Mouse (Mus musculus) heart, adult 8-10 months (tissue): ENCODE measurements around the gene Gm20388. TPM values are rescaled to one million over a fixed set of nuclear protein-coding genes. Genes with fewer than 3 reads are reported as not detected.
A peak's percentile ranks its signal among the peaks of the same experiment; 100 is the strongest.
"Not testable (repeated sequence)": the region's sequence is repeated elsewhere in the genome, so short reads cannot be mapped to it uniquely, and the experiment has no call there.

Source experiments
- DNase-seq: peaks from one replicate; pipeline ENCODE4 v3.0.0; 2022; ENCODE audit warnings: low spot score
- total RNA-seq, 4 experiments: library from RNA; stranded (reverse); gene quantifications; 2 replicates each; pipeline ENCODE4 v1.2.4; 2022

The Gm20388 gene
- total RNA-seq, 4 experiments from 2014 or later: 4.2 to 6.7 TPM; not detected in 2

DNA sequence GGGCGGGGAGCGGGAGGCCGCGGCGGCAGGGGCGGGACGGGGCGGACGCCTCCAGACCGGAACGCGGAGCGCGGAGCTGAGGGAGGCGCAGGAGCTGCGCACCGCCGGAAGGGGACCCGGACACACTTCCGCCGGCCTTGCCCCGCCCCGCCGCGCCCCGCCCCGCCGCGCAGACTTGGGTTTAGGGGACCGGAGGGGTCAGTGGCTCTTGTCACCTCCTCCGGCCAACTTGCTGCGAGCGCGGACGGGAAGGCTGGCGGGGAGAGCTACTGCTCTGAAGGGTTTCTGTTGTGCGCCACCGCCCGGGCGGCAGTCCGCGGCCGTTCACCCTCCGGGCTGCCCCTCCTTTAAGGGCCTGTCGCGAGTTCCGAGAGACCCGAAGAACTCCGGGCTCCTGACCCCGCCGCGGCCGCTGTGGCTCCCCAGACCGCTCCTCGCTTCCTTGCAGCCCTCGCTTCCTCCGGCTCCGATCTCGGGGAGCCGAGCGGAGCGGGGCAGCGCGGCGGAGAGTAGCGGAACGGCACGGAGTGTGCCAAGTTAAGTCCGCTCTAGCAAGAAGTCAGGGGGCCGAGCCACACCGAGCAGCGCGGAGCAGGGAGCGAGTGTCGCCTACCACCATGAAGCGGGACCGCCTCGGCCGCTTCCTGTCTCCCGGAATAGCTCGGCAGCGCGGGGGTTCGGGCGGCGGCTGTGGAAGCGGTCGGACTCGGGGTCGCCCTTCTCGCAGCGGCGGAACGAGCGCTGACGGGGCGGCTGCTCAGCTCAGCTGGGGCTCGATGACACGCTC lies 3343.7 kb downstream of the Gm20388 start, which contains the start of the genes Zfp276 and Vps9d1:
Gene Zfp276, plus strand, starts transcription at position 97 of the 787 bp plus-strand sequence.
Gene Vps9d1, minus strand, starts transcription at position 250 of the 787 bp plus-strand sequence.
- DNase-seq: peak; percentile 73

DNA sequence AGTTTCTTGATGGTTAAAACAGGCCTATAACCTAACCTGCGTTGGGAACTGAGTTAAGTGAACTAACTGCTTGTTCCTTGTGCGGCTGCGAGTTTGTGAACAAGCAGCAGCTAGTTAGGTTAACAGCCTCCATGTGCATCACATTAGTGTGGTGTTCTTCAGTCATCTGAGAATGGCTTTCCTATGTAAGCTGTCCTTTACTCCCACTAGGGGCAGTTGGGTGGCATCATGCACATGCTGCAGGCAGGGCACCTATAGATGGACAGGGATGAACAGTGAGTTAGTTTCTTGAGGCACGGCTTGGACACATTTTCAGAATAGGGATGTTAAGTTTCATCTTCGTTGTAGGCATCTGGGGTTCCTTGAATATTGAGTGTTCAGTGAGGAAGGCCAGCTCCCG lies 3344.5 kb downstream of the Gm20388 start:
- DNase-seq: no peak

GRCm38 (mm10) chr8:123257114-123257513 lies 3346.5 kb downstream of the Gm20388 start:
- DNase-seq: no peak

GRCm38 (mm10) chr8:123257593-123257992 lies 3347.0 kb downstream of the Gm20388 start:
- not testable (repeated sequence) for DNase-seq

- no peak for DNase-seq
Observed at GRCm38 (mm10) chr8:123267926-123268656, 3357.4 kb downstream of the Gm20388 start.

DNA sequence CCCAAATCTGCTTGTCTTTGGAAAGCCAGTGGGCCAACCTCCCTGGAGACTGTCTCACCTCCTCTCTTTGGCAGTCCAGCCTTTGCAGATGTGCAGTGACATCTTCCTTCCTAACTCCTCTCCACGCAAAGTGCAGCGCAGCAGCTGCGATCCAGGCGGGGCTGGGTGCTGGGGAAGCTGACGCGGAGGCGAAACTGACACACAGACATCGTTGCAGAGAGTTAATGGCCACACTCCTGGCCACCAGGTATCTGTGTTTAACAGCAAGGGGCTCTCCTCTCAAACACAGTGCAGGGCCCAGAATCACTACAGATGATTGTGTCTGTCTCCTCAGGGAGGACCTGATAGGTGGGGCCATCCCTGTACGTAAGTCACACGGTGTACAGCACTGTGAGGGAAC lies 3360.5 kb downstream of the Gm20388 start:
- DNase-seq: no peak

- DNase-seq: no peak
Observed at GRCm38 (mm10) chr8:123271901-123272300, 3361.3 kb downstream of the Gm20388 start.

- no peak for DNase-seq
Observed at GRCm38 (mm10) chr8:123274447-123274846, 3363.8 kb downstream of the Gm20388 start.

GRCm38 (mm10) chr8:123275096-123275495 lies 3364.5 kb downstream of the Gm20388 start:
- DNase-seq: no peak

- DNase-seq: no peak
Observed at GRCm38 (mm10) chr8:123278445-123278844, 3367.8 kb downstream of the Gm20388 start.

- DNase-seq: no peak
Observed at GRCm38 (mm10) chr8:123279828-123280227, 3369.2 kb downstream of the Gm20388 start.

DNA sequence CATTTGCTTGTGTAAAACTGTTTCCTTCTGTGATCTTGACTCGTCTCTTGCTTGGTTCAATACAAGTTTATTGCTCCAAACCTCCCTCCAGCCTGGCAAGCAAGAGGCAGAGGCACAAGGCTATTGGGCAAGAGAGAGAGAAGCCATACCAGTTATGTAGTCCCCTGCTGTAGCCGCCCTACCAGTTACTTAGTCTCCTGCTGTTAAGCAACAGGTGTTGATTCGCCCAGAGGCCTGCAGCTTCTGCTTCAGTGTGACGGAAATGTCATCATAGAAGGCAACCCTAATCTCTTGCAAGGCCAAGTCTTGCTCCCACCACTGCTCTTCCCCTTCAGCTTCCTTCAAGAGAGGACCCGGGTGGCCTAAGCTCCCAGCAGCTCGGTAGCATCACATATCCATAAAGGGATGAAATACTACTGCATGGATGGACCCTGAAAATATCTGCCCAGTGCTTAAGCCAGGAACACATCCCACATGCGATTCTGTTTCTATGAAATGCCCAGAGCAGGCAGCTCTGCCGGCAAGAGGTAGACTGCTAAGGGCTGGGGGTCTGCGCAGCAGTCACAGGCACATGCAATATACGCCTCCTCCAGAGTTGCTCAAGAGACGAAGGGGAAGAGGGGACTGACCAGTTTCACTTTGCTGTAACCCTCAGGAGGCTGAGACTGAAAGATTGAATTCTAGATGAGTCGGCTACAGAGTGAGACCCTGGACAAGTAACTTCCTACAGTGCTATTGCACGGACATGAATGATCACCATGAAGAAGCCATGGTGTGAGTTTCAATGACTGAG lies 3369.9 kb downstream of the Gm20388 start:
- no peak for DNase-seq

DNA sequence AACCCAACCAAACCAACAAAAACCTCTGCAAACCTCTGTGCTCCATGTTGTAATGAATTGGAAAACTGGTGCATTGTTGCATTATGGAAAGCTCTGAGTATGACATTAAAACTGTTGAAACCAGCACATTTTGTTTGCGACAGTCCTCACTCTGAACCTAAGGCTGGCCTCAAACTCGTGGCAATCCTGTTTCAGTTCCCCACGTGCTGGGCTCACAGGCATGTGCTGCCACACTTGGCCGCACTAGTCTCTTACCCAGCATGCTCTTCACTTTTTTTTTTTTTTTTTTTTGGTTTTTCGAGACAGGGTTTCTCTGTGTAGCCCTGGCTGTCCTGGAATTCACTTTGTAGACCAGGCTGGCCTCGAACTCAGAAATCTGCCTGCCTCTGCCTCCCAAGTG lies 3372.4 kb downstream of the Gm20388 start:
- not testable (repeated sequence) for DNase-seq

DNA sequence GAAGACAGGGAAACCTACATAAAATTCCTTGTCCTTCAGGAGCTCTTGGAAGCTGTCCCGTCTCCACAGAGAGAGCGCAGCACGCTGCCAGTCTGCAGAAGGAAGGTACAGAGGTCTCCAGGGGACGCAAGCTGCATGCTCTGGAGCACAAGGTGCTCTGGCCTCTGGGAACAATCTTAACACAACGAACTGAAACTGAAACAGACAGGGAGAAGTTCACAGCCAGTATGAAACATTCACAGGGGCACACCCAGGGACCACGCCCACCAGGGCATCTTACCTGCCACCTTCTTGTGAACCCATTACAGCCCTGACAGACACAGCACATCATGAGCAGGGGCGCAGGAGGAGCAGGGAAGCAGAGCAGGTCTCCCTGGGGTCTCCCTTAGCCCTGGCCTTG lies 3373.3 kb downstream of the Gm20388 start:
- no peak for DNase-seq

- no peak for DNase-seq
Observed at GRCm38 (mm10) chr8:123284493-123284892, 3373.9 kb downstream of the Gm20388 start.

DNA sequence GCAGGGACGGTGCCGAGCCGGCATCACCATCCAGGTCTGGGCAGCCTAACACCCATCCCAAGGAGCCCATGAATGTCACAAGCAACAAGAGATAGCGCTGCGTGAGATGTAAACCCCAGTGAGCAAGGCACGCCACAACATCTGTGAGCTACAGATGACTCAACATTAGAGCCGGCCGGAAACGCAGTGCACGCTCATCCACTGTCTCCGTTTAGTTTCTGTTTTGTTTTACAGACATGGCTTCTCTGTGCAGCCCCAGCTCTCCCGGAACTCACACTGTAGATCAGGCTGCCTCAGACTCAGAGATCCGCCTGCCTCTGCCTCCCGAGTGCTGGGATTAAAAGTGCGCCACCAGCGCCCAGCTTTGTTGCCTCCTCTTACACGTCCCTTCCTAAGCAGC lies 3376.7 kb downstream of the Gm20388 start:
- no peak for DNase-seq

- DNase-seq: no peak
Observed at GRCm38 (mm10) chr8:123290166-123290565, 3379.5 kb downstream of the Gm20388 start.

- peak; percentile 20 for DNase-seq
Observed at GRCm38 (mm10) chr8:123290679-123291078, 3380.0 kb downstream of the Gm20388 start.

DNA sequence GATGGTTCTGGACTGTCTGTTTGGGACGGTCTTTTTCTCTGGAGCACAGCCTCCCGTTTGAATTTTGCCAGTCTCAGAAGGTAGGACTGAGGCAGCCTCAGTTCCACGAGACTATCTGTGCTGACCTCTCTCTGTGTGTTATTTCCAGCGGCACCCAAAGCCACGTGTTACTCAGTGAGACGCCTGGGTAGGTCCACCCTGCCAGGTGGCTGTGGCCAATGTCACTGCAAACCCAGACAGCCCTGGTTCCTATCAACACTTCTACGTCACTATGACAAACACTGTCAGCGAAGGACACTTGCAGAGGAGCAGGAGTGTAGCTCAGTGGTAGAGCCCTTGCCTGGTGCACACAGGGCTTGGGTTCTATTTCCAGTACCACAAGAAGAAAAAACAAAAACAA lies 3381.1 kb downstream of the Gm20388 start:
- DNase-seq: peak; percentile 65

DNA sequence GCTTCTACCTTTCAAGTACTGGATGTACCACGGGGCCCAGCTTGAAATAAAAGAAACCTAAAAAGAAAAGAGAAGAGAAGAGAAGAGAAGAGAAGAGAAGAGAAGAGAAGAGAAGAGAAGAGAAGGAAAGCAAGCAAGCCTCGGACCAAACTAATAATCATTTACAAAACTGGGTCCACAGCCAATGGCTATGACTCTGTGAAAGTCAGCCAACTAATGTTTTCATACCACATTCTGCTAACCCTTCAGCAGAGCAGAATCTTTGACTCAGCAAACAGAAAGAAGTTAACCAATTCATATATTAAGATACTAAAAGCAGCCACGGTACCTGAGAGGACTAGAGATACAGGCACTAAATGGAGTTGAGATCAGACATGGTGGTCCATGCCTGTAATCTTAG lies 3381.6 kb downstream of the Gm20388 start:
- no peak for DNase-seq

DNA sequence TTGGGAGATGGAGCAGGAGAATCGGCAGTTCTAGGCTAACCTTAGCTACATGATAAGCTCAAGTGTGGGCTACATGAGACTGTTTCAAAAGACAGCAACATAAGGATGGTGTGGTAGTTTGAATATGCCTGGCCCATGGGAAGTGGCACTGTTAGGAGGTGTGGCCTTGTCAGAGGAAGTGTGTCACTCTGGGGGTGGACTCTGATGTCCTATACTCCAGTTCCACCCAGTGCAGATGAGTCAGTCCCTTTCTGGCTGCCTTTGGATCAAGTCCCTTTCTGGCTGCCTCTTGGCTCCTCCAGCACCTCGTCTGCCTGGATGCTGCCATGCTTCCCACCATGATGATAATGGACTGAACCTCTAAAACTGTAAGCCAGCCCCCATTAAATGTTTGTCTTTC lies 3382.1 kb downstream of the Gm20388 start:
- DNase-seq: no peak

- no peak for DNase-seq
Observed at GRCm38 (mm10) chr8:123298301-123298700, 3387.7 kb downstream of the Gm20388 start.
